Mouse (Mus musculus) CD4-positive helper T cell, adult 2 months (primary cell): ENCODE data around the gene Padi1.
A peak's percentile ranks its signal among the peaks of the same experiment; 100 is the strongest.

ENCODE experiments used
- DNase-seq: peaks from one replicate; pipeline ENCODE4 v3.0.0-alpha.2; 2012; ENCODE audit warnings: low read depth, missing footprints, low spot score

The Padi1 gene

DNA sequence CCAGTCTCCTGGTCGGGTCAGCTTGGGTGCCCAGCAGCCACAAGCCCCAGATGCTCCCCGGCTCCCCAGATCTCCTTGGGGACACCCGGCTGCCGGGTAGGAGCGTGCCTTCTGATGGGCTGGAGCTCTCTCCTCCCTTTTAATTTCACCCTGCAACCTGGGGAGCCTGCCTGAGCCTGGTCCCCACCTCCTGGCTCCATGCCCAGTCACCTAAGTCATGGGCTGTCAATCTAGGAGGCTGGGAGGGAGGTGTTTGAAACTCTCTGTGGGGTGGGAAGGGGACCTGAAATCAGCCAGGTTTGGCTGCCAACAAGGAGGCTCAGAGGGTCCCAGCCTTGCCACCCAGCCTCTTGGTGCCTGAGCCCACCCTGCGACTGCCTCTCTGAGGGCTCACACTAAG, at the start of gene Padi1:
Padi1 (minus strand) TSS at position 113 of the 400 bp plus-strand sequence.
- no peak for DNase-seq

GRCm38 (mm10) chr4:140892163-140892530, 46.6 kb upstream of the Padi1 start:
- DNase-seq = no peak

DNA sequence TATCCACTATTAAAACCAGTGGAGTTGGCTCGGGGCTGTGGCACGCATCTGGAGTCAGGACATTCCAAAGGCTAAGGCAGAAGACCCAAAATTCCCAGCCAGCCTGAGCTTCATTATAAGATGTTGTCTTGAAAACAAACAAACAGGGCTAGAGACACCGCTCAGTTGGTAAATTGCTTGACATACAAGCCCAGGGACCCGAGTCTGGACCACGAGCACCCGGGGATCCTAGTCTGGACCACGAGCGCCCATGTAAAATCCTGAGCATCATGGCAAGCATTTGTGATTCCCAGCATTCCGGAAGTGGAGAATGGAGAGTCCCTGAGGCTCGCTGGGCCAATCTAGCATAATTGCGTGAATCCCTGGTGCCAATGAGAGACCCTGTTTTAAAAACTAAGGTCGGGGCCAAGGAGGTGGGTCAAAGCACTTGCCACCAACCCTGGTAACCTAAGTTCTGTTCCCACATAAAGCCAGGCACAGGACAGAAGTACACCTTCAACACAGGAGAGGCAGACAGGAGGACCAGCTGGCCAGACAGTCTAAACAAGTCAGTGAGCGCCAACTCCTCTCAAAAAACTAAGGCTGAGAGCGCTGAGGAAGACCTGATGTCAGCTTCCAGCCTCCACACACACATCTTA, 46.1 kb upstream of the Padi1 start:
- no peak for DNase-seq

DNA sequence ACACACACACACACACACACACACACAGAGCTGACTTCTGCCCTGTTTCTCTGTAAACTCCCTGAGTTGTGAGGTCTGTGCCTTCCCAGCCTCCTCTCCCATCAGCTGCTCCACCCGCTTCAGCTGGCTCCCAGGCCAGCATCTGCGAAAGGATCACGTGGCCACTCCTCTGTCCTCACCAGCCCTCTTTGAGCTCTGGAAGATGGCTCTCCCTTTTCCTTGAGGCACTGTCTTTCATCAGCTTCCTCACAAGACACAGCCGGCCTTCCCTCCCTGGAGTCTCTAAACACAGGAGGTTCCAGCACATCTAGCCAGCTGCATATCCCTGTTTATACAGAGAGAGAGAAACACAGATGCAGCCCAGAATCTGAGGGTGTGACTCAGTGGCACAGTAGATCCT, 38.3 kb upstream of the Padi1 start:
- DNase-seq = no peak

DNA sequence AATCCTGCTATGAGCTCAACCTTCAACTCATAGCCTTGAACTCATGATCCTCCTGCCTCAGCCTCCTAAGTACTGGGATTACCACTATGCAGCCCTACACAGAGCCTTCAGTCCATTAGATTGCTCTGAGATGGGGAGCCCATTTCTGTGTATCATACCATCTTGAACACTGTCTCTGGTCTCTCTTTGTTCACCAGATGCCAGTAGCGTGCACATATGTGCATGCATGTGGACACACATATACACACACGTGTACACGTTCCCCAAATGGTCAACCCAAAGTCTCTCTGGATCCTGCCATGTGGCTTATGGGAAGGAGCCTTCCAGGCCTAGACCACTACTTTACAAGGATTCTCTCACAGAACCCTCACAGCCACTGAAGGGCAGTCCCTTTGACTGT, 37.4 kb upstream of the Padi1 start:
- DNase-seq = no peak

DNA sequence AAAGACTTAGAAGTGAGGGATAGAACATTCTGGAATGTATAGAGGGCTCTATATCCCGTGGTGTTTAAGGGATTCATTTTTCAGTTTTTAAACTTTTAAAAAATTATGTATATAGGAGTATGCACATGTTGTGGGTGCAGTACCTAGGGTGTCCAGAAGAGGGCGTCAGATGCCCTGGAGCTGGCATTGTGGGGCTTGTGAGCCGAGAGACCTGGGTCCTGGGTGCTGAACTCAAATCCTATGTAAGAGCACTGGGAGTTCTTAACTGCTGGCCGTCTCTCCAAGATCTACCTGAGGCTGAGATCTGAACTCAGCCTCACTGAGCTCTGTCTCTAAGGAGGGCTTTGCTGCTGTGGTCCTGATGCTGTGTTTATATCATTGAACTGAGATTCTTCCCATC, 36.8 kb upstream of the Padi1 start:
- DNase-seq = no peak

- no peak for DNase-seq
Observed at GRCm38 (mm10) chr4:140881771-140882170, 36.2 kb upstream of the Padi1 start.

DNA sequence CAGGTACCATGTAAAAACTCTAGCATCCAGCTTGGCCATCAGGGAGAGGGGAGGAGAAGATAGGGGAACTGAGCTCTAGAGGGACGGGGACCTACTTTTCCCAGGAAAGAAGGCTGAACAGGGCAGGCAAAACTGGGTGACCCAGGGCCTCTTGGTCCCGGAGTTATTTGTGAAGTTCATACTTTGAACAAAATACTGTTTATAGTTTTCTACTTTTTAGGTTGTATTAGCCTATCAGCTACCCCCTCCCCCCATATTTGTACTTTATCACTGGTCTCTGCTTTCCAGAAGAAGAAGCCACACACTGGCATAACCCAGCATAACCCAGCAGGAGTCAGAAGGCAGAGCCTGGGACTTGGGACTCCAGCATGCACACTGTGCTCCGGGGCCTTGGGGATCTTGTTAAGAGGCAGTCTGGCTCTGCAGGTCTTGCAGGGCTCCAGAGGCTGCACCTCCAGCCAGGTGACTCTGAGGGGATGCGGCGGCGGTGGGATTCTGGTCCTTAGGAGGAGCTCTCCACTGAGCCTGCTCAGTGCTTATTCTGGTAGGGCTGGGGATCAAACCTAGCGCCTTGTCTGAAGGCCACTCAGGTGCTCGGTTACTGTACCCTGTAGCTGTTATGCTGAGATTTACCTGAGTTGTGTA, 35.6 kb upstream of the Padi1 start:
- no peak for DNase-seq

GRCm38 (mm10) chr4:140880207-140880606, 34.6 kb upstream of the Padi1 start:
- DNase-seq = no peak

DNA sequence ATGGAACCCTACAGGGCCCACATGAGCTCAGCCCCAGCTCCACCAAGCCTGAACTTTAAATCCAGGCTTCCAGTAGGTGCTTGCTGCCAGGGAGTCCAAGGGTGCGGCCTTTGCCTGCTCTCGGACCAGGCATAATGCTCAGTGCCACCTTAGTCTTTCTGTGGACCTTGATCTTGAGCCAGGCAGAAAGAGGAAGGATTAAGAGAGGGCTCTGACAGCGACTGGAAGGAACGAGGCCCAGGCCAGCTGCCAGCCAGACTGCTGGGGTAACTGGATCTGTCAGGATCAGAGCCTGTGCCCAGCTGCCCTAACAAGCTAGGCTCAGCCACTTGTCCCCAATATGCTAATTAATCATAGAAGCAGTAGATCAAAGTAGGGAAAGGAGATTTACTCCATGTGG, 34.2 kb upstream of the Padi1 start:
- DNase-seq = no peak

GRCm38 (mm10) chr4:140879116-140879515, 33.5 kb upstream of the Padi1 start:
- DNase-seq = no peak

GRCm38 (mm10) chr4:140878655-140879054, 33.1 kb upstream of the Padi1 start:
- DNase-seq = no peak

DNA sequence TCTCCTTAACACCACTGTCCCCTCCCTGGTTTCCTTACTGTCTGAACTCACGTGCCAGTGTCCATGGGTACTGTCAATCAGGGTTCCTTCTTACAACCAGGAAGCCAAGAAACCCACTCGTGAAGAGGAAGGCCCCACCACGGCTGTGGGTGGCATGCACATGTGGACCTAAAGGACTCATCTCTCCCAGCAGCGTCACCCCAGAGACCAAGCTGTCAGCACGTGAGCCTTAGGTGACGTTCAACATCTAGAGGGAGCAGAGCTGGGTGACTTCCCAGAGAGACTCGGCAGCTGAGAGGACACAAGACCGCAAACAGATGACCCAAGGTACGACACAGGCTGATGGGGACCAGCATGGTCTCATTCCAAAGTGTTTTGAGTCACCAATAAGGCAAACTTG, 31.9 kb upstream of the Padi1 start:
- no peak for DNase-seq

DNA sequence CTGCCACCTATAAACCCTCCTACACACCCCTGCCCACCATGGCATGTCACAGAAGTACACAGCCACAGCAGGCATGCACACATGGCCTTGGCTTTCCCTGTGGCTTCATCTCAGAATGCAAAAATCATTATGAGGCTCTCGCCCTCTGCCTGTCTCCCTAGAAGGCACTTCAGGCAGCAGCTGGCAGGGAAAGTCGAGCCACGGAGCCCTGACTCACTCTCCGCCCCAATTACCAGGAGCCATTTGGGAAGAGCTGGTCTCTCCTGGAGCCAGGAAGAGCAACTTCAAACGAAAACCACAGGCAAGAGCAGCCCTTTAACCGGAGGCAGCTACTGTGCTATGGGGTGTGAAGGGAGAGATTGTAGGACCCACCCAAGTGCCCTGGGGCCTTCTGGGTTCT, 31.1 kb upstream of the Padi1 start:
- no peak for DNase-seq

- DNase-seq = no peak
Observed at GRCm38 (mm10) chr4:140876161-140876560, 30.6 kb upstream of the Padi1 start.

- no peak for DNase-seq
Observed at GRCm38 (mm10) chr4:140873011-140873410, 27.4 kb upstream of the Padi1 start.

DNA sequence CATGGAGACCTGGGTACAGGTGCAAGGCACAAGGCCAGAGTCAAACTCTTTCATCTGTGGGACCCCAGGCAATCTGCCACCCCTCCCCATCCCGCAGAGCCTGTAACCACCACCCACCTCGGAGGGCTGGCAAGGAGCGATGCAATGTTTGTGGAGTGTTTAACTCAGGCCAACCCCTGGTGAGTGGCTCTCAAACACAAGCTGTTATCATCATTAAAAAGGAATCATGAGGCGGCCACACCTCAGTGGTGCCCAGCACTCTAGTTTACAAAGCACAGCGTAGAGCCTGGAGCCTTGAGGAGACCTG, 27.1 kb upstream of the Padi1 start:
- DNase-seq = no peak

GRCm38 (mm10) chr4:140871851-140872685, 26.5 kb upstream of the Padi1 start:
- no peak for DNase-seq

DNA sequence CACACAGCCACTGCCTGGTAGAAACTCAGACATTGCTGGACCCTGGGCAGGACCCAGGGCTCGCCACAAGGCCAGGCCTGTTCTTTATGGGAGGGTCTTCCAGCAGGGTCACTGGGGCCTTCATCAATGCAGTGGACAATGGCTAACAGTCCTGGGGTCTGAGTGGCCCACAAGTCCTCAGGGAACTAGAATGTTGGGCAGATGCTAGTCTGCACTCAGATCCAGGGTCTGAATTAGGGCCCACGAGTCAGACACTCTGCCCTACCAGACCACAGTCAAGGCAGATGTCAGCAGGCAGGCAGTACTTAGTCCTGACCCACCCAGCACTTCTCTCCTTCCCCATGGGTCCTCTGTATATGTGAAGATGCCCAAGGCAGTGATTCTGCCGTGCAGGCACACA, 25.8 kb upstream of the Padi1 start:
- no peak for DNase-seq

- DNase-seq = no peak
Observed at GRCm38 (mm10) chr4:140870876-140871275, 25.3 kb upstream of the Padi1 start.

DNA sequence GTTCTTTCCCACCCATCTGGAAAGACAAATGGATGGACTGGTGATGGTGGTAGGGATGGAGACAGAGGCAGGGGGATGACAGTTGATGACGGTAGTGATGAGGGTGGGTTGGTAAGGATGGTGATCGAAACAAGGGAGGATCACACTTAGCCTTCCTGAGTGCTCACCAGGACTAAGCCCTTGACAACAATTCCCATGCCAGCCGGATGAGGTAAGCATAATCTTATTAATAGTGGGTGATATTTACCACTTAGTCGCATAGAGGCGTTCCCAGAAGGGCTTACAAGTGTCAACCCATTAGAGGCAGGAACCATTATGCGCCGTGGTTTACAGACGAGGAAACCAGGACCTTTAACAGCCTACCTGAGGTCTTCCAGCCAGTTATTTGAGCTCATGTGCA, 24.4 kb upstream of the Padi1 start:
- no peak for DNase-seq

DNA sequence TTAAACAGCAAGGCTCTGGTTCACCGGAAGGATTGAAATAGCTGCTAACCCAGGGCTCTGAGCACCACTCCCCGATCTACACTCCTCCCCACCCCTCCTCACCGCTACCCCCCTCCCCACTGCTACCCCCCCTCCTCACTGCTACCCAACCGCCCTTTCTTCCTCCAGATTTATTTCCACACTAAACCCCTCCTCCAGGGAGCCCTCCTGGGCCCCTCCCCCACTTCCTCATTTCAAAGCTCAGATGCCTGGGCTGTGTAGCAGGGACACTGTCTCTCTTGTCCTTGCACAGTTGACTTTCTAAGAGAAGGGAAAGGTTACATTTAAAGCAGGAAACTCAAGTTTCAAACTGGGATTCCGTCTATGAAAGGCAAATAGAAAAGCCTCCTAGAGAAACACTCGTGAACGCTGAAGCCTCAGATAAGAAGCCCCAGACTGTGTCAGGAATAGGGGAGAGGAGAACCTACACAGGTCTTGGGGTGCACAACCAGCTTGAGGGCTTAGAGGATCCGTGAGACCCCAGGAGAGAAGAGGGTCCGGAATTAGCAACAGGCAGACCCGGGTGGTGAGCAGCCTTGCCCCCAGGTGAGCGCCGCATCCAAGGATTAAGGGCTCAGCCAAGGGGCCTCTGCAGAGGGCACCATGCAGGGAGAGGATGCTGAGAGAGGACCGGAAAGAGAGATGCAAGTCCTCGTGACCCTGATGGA, 23.1 kb upstream of the Padi1 start:
- DNase-seq = peak; percentile 71
